Mouse (Mus musculus) large intestine, adult 2 months (tissue): ENCODE measurements around the gene Trappc6a. TPM values are rescaled to one million over a fixed set of nuclear protein-coding genes. Genes with fewer than 3 reads are reported as not detected.

Source experiments
- DNase-seq: peaks from one replicate; pipeline ENCODE4 v3.0.0-alpha.2; 2012; ENCODE audit warnings: low read depth, low spot score
- WGBS: fragments of 180-500 bp; shearing (Covaris S2); methylation state at CpG from one replicate; pipeline ENCODE4 v1.1.7; 2018; 5-methylcytosine and 5-hydroxymethylcytosine counted together
- polyA plus RNA-seq: library from polyadenylated mRNA; depleted of rRNA; stranded (reverse); fragments of >200 nt; gene quantifications from 2 replicates; pipeline ENCODE4 v1.2.3, GENCODE M21; 2012; rRNA removed

The Trappc6a gene
- polyA plus RNA-seq, 1 experiment = 108 TPM

- WGBS = 33% methylated on average over 2 of the region's 2 CpGs
- DNase-seq = no peak
Observed at GRCm38 (mm10) chr7:19557086-19557485, 48.9 kb downstream of the Trappc6a start.

GRCm38 (mm10) chr7:19557982-19558900 is 50.0 kb downstream of the Trappc6a start:
- 62% methylated on average over 6 of the region's 6 CpGs for WGBS
- DNase-seq = no peak

- no peak for DNase-seq
- WGBS = 63% methylated on average over 2 of the region's 2 CpGs
Observed at GRCm38 (mm10) chr7:19558965-19559364, 50.8 kb downstream of the Trappc6a start.

- 2% methylated on average over 11 of the region's 11 CpGs for WGBS
- no peak for DNase-seq
Observed at GRCm38 (mm10) chr7:19560491-19561260, 52.5 kb downstream of the Trappc6a start.

GRCm38 (mm10) chr7:19561431-19561764 is 53.2 kb downstream of the Trappc6a start:
- WGBS = under 1% methylated on average over 11 of the region's 11 CpGs

GRCm38 (mm10) chr7:19561765-19562642 is 53.8 kb downstream of the Trappc6a start:
- no peak for DNase-seq
- under 1% methylated on average over 99 of the region's 102 CpGs for WGBS

More at GRCm38 (mm10) chr7:19561431-19561764, 53.2 kb downstream of the Trappc6a start:
- no peak for DNase-seq

- DNase-seq = no peak
- 2% methylated on average over 19 of the region's 19 CpGs for WGBS
Observed at GRCm38 (mm10) chr7:19562643-19563410, 54.6 kb downstream of the Trappc6a start, which contains the start of gene Ppp1r37. TSS of gene Ppp1r37 (minus strand) at chr7:19563076.

GRCm38 (mm10) chr7:19563884-19564283 is 55.7 kb downstream of the Trappc6a start:
- no peak for DNase-seq
- WGBS = 76% methylated on average over 3 of the region's 3 CpGs

- 95% methylated on average over 4 of the region's 4 CpGs for WGBS
Observed at GRCm38 (mm10) chr7:19564455-19564854, 56.3 kb downstream of the Trappc6a start.

More at GRCm38 (mm10) chr7:19564455-19564854, 56.3 kb downstream of the Trappc6a start:
- DNase-seq = no peak

Other genes starting within 250 kb of the Trappc6a start
- gene Vasp, start 236.6 kb upstream of the Trappc6a start, polyA plus RNA-seq = 241 and 341 TPM in 2 replicates
- gene Ppm1n, start 228.3 kb upstream of the Trappc6a start, polyA plus RNA-seq = 0.33 and 1.3 TPM in 2 replicates
- gene Rtn2, start 225.8 kb upstream of the Trappc6a start, polyA plus RNA-seq = 12.7 and 18.9 TPM in 2 replicates
- 1.4 and 6.2 TPM in 2 replicates for gene Fosb, start 198.3 kb upstream of the Trappc6a start, polyA plus RNA-seq
- gene Ercc1, start 163.6 kb upstream of the Trappc6a start, polyA plus RNA-seq = 26.9 and 31.2 TPM in 2 replicates
- gene Cd3eap, start 148.9 kb upstream of the Trappc6a start, polyA plus RNA-seq = 3.2 and 4.1 TPM in 2 replicates
- 4.8 and 5.7 TPM in 2 replicates for gene Ppp1r13l, start 148.6 kb upstream of the Trappc6a start, polyA plus RNA-seq
- 28.7 and 36.5 TPM in 2 replicates for gene Ercc2, start 126.4 kb upstream of the Trappc6a start, polyA plus RNA-seq
- 1.2 and 2.0 TPM in 2 replicates for gene Klc3, start 104.3 kb upstream of the Trappc6a start, polyA plus RNA-seq
- gene Ckm, start 103.6 kb upstream of the Trappc6a start, polyA plus RNA-seq = 56.4 and 81.7 TPM in 2 replicates
- 7.1 and 10.7 TPM in 2 replicates for gene Mark4, start 49.6 kb upstream of the Trappc6a start, polyA plus RNA-seq
- 6.0 and 6.6 TPM in 2 replicates for gene Exoc3l2, start 45.1 kb upstream of the Trappc6a start, polyA plus RNA-seq
- 8.3 and 11.1 TPM in 2 replicates for gene Bloc1s3, start within 50 bp of the Trappc6a start, polyA plus RNA-seq
- 0.19 and 0.21 TPM in 2 replicates for gene Nkpd1, start 9.4 kb downstream of the Trappc6a start, polyA plus RNA-seq
- 77.1 and 78.1 TPM in 2 replicates for gene Ppp1r37, start 54.7 kb downstream of the Trappc6a start, polyA plus RNA-seq
- 2.5 and 4.2 TPM in 2 replicates for gene Zfp296, start 68.9 kb downstream of the Trappc6a start, polyA plus RNA-seq
- gene Gemin7, start 69.2 kb downstream of the Trappc6a start, polyA plus RNA-seq = 95.0 and 95.2 TPM in 2 replicates
- gene Clasrp, start 96.1 kb downstream of the Trappc6a start, polyA plus RNA-seq = 39.5 and 76.8 TPM in 2 replicates
- 76.0 and 88.5 TPM in 2 replicates for gene Relb, start 121.0 kb downstream of the Trappc6a start, polyA plus RNA-seq
- 155 and 188 TPM in 2 replicates for gene Clptm1, start 156.6 kb downstream of the Trappc6a start, polyA plus RNA-seq
- gene Apoc2, start 169.5 kb downstream of the Trappc6a start, polyA plus RNA-seq = 201 and 493 TPM in 2 replicates
- 0.19 TPM in 1 of 2 replicates, not detected in the other for gene Gm44805, start 173.0 kb downstream of the Trappc6a start, polyA plus RNA-seq
- 1.3 and 1.4 TPM in 2 replicates for gene Apoc4, start 173.1 kb downstream of the Trappc6a start, polyA plus RNA-seq
- 0.29 and 1.9 TPM in 2 replicates for gene Apoc1, start 184.3 kb downstream of the Trappc6a start, polyA plus RNA-seq
- gene Apoe, start 190.8 kb downstream of the Trappc6a start, polyA plus RNA-seq = 393 and 660 TPM in 2 replicates
- 97.8 and 115 TPM in 2 replicates for gene Tomm40, start 207.0 kb downstream of the Trappc6a start, polyA plus RNA-seq
- gene Nectin2, start 242.1 kb downstream of the Trappc6a start, polyA plus RNA-seq = 132 and 182 TPM in 2 replicates